Mouse (Mus musculus) forebrain, embryonic 12.5 days (tissue): ENCODE results near the gene Reep6. TPM values are rescaled to one million over a fixed set of nuclear protein-coding genes. Genes with fewer than 3 reads are reported as not detected.

Experiments
- ATAC-seq: fragments of 200-750 bp; cut with Nextera tagmentation; 2 replicates; pipeline ENCODE4 v1.8.0; 2017; ENCODE audit warnings: moderate TSS enrichment; ENCODE audit not compliant: low FRiP score
- H3K27ac ChIP-seq: fragments of 300-500 bp; sonication (generic); 2 replicates; pipeline ENCODE4 v1.5.1; 2016; ENCODE audit warnings: mild to moderate bottlenecking
- H3K27me3 ChIP-seq: fragments of 300-500 bp; sonication (generic); 2 replicates; pipeline ENCODE4 v1.6.1; 2016; ENCODE audit warnings: mild to moderate bottlenecking
- H3K36me3 ChIP-seq: fragments of 300-500 bp; sonication (generic); replicated peaks from 2 replicates; pipeline ENCODE4 v1.6.1; 2016; ENCODE audit warnings: mild to moderate bottlenecking
- H3K4me1 ChIP-seq: fragments of 300-500 bp; sonication (generic); 2 replicates; pipeline ENCODE4 v1.6.1; 2016
- H3K4me2 ChIP-seq: fragments of 300-500 bp; sonication (generic); 2 replicates; pipeline ENCODE4 v1.6.1; 2016; ENCODE audit warnings: mild to moderate bottlenecking, moderate library complexity
- H3K4me3 ChIP-seq: fragments of 300-500 bp; sonication (generic); replicated peaks from 2 replicates; pipeline ENCODE4 v1.5.1; 2016; ENCODE audit warnings: mild to moderate bottlenecking
- H3K9ac ChIP-seq: fragments of 300-500 bp; sonication (generic); 2 replicates; pipeline ENCODE4 v1.6.1; 2016; ENCODE audit warnings: mild to moderate bottlenecking
- H3K9me3 ChIP-seq: fragments of 300-500 bp; sonication (generic); 2 replicates; pipeline ENCODE4 v1.6.1; 2016
- WGBS: fragments of 180-500 bp; shearing (Covaris S2); methylation state at CpG from one replicate; pipeline ENCODE4 v1.1.7; 2016; 5-methylcytosine and 5-hydroxymethylcytosine counted together
- polyA plus RNA-seq: library from polyadenylated mRNA; unstranded; fragments of >200 nt; fragmentation: Nextera tagmentation; extraction: Ambion mirVana; gene quantifications from 2 replicates; pipeline ENCODE4 v1.2.1, GENCODE M21; 2016

Reep6 gene
- polyA plus RNA-seq, 1 experiment from 2014 or later: 4.1 TPM

GRCm38 (mm10) chr10:80348981-80349380 lies 19.2 kb downstream of the Reep6 start:
- H3K27me3 ChIP-seq: peaks cover 100% of the 10 kb centered on the region
- H3K9me3 ChIP-seq: no peaks in the 10 kb centered on the region
- H3K4me2 ChIP-seq: peak overlapping the region; percentile 41; the same call in 1 of the 2 replicates
- no peaks in the 10 kb centered on the region for H3K36me3 ChIP-seq
- H3K9ac ChIP-seq: no peak overlapping the region
- peaks cover 23% of the 10 kb centered on the region for H3K4me1 ChIP-seq
- no peak overlapping the region for H3K27ac ChIP-seq
- WGBS: 16% methylated on average over 26 of the region's 26 CpGs
- ATAC-seq: no peak
- H3K4me3 ChIP-seq: peak overlapping the region; percentile 4; the same call in 1 of the 2 replicates

GRCm38 (mm10) chr10:80350292-80350691 lies 20.5 kb downstream of the Reep6 start:
- H3K36me3 ChIP-seq: no peaks in the 10 kb centered on the region
- H3K9ac ChIP-seq: no peak overlapping the region
- H3K9me3 ChIP-seq: no peaks in the 10 kb centered on the region
- H3K4me2 ChIP-seq: no peak overlapping the region
- no peak overlapping the region for H3K4me3 ChIP-seq
- peaks cover 100% of the 10 kb centered on the region for H3K27me3 ChIP-seq
- peak; percentile 67 for ATAC-seq
- peaks cover 18% of the 10 kb centered on the region for H3K4me1 ChIP-seq
- 2% methylated on average over 7 of the region's 7 CpGs for WGBS
- H3K27ac ChIP-seq: no peak overlapping the region

GRCm38 (mm10) chr10:80351896-80352295 lies 22.1 kb downstream of the Reep6 start:
- Histone ChIP-seq H3K4me1 (peaks cover 26% of the 10 kb centered on the region), H3K4me2 (no peak overlapping the region), H3K27me3 (peaks cover 100% of the 10 kb centered on the region), H3K9me3 (no peaks in the 10 kb centered on the region), H3K4me3 (no peak overlapping the region), H3K36me3 (no peaks in the 10 kb centered on the region), H3K9ac (no peak overlapping the region), H3K27ac (no peak overlapping the region)
- ATAC-seq: no peak
- WGBS: 18% methylated on average over 11 of the region's 11 CpGs

GRCm38 (mm10) chr10:80352727-80353126 lies 23.0 kb downstream of the Reep6 start:
- Histone ChIP-seq H3K4me2 (no peak overlapping the region), H3K27me3 (peaks cover 100% of the 10 kb centered on the region), H3K27ac (no peak overlapping the region), H3K9ac (no peak overlapping the region), H3K4me3 (no peak overlapping the region), H3K36me3 (no peaks in the 10 kb centered on the region), H3K9me3 (no peaks in the 10 kb centered on the region), H3K4me1 (peaks cover 26% of the 10 kb centered on the region)
- WGBS: 67% methylated on average over 8 of the region's 8 CpGs
- ATAC-seq: no peak

GRCm38 (mm10) chr10:80355431-80355830 lies 25.7 kb downstream of the Reep6 start:
- Histone ChIP-seq H3K27me3 (peaks cover 100% of the 10 kb centered on the region), H3K9me3 (no peaks in the 10 kb centered on the region), H3K4me2 (no peak overlapping the region), H3K4me3 (no peak overlapping the region), H3K36me3 (no peaks in the 10 kb centered on the region), H3K9ac (no peak overlapping the region), H3K27ac (no peak overlapping the region), H3K4me1 (peaks cover 16% of the 10 kb centered on the region)
- no peak for ATAC-seq
- WGBS: 6% methylated on average over 9 of the region's 9 CpGs

GRCm38 (mm10) chr10:80356001-80356682 lies 26.4 kb downstream of the Reep6 start, which contains the start of gene Plk5:
TSS of gene Plk5 (plus strand) at chr10:80356459.
- under 1% methylated on average over 53 of the region's 53 CpGs for WGBS
- H3K9ac ChIP-seq: peak within 1 kb of the TSS; percentile 42; the same call in 1 of the 2 replicates
- no peak for ATAC-seq

GRCm38 (mm10) chr10:80356737-80357136 lies 27.0 kb downstream of the Reep6 start:
- H3K9me3 ChIP-seq: no peaks in the 10 kb centered on the region
- H3K4me2 ChIP-seq: peak overlapping the region; percentile 52
- no peak overlapping the region for H3K9ac ChIP-seq
- peak overlapping the region; percentile 36 for H3K4me3 ChIP-seq
- no peak overlapping the region for H3K27ac ChIP-seq
- H3K27me3 ChIP-seq: peaks cover 87% of the 10 kb centered on the region
- 1% methylated on average over 34 of the region's 34 CpGs for WGBS
- ATAC-seq: no peak
- no peaks in the 10 kb centered on the region for H3K36me3 ChIP-seq
- peaks cover 16% of the 10 kb centered on the region for H3K4me1 ChIP-seq

More at GRCm38 (mm10) chr10:80356001-80356682, 26.4 kb downstream of the Reep6 start, which contains the start of gene Plk5:
- Histone ChIP-seq H3K27ac (no peak within 1 kb of the TSS), H3K36me3 (no peaks in the 10 kb centered on the region), H3K27me3 (peaks cover 93% of the 10 kb centered on the region), H3K4me1 (peaks cover 16% of the 10 kb centered on the region), H3K4me3 (peak within 1 kb of the TSS; percentile 36), H3K9me3 (no peaks in the 10 kb centered on the region), H3K4me2 (peak within 1 kb of the TSS; percentile 52)

- H3K27ac ChIP-seq: no peak overlapping the region
- no peaks in the 10 kb centered on the region for H3K36me3 ChIP-seq
- peak overlapping the region; percentile 38; the same call in 1 of the 2 replicates for H3K4me2 ChIP-seq
- H3K9ac ChIP-seq: no peak overlapping the region
- WGBS: 41% methylated on average over 7 of the region's 7 CpGs
- peak overlapping the region; percentile 23; the same call in 1 of the 2 replicates for H3K4me3 ChIP-seq
- H3K27me3 ChIP-seq: peaks cover 84% of the 10 kb centered on the region
- no peak for ATAC-seq
- peaks cover 16% of the 10 kb centered on the region for H3K4me1 ChIP-seq
- H3K9me3 ChIP-seq: no peaks in the 10 kb centered on the region
These were observed 27.6 kb downstream of the Reep6 start for GRCm38 (mm10) chr10:80357336-80357735.

- 0 out of 2 replicates have a peak overlapping the region, but pooled peaks have one; percentile 33 for H3K9ac ChIP-seq
- WGBS: 4% methylated on average over 31 of the region's 31 CpGs
- ATAC-seq: 0 out of 2 replicates have a peak, but pooled peaks have one; percentile 33
- 0 out of 2 replicates have a peak, but pooled peaks cover 3% of the 10 kb centered on the region for H3K9me3 ChIP-seq
- peaks cover 16% of the 10 kb centered on the region for H3K4me1 ChIP-seq
- no peaks in the 10 kb centered on the region for H3K36me3 ChIP-seq
- no peak overlapping the region for H3K27ac ChIP-seq
- peak overlapping the region; percentile 23 for H3K4me3 ChIP-seq
- H3K4me2 ChIP-seq: peak overlapping the region; percentile 38
- peaks cover 84% of the 10 kb centered on the region for H3K27me3 ChIP-seq
These were observed 28.4 kb downstream of the Reep6 start for GRCm38 (mm10) chr10:80357994-80358639.

GRCm38 (mm10) chr10:80363734-80364133 lies 34.0 kb downstream of the Reep6 start:
- Histone ChIP-seq H3K36me3 (no peaks in the 10 kb centered on the region), H3K9me3 (0 out of 2 replicates have a peak, but pooled peaks cover 7% of the 10 kb centered on the region), H3K9ac (0 out of 2 replicates have a peak overlapping the region, but pooled peaks have one; percentile 5), H3K4me2 (no peak overlapping the region), H3K4me1 (peaks cover 7% of the 10 kb centered on the region), H3K27ac (no peak overlapping the region), H3K4me3 (no peak overlapping the region), H3K27me3 (peaks cover 63% of the 10 kb centered on the region)
- no peak for ATAC-seq
- 44% methylated on average over 6 of the region's 6 CpGs for WGBS

- ATAC-seq: no peak
- Histone ChIP-seq H3K4me3 (no peak overlapping the region), H3K9me3 (0 out of 2 replicates have a peak, but pooled peaks cover 8% of the 10 kb centered on the region), H3K4me2 (no peak overlapping the region), H3K36me3 (no peaks in the 10 kb centered on the region), H3K9ac (no peak overlapping the region), H3K27ac (no peak overlapping the region), H3K4me1 (peaks cover 7% of the 10 kb centered on the region), H3K27me3 (peaks cover 49% of the 10 kb centered on the region)
- 70% methylated on average over 6 of the region's 6 CpGs for WGBS
These were observed 36.0 kb downstream of the Reep6 start for GRCm38 (mm10) chr10:80365736-80366135.

GRCm38 (mm10) chr10:80367954-80368353 lies 38.2 kb downstream of the Reep6 start:
- 64% methylated on average over 5 of the region's 5 CpGs for WGBS
- Histone ChIP-seq H3K9me3 (0 out of 2 replicates have a peak, but pooled peaks cover 5% of the 10 kb centered on the region), H3K36me3 (no peaks in the 10 kb centered on the region), H3K4me1 (peaks cover 21% of the 10 kb centered on the region), H3K27me3 (peaks cover 49% of the 10 kb centered on the region), H3K4me3 (no peak overlapping the region), H3K4me2 (no peak overlapping the region), H3K27ac (no peak overlapping the region), H3K9ac (no peak overlapping the region)
- no peak for ATAC-seq
